Mouse (Mus musculus) skeletal muscle tissue, adult 2 months (tissue): ENCODE measurements at regions not wholly inside any gene's neighbourhood (a gene's known extent, or its start where the extent isn't known, plus 50 kb on each side); places are given as distances from the start of the nearest gene placed in this dataset.

ENCODE experiments used
- DNase-seq: peaks from one replicate; pipeline ENCODE4 v3.0.0-alpha.2; 2012; ENCODE audit warnings: low read depth, low spot score

DNA sequence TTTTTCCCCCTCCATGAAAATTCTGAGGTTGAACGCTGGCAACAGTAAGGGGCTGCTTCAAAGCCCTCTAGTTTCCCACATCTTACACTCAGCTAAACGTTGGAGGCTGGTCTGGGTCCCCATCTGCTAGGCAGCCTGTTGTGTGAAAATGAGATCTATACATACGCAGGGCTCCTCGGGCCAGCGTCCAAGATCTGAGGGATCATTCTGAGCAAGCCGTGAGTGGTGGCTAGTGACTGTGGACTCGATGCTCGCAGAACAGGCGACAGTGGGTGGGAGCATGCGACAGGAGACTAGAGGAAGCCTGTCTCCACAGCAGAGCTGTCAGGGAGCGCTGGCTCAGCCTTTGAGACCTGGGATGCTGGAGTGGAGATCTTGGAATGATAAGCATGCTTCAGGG is 237.3 kb downstream of the Rplp1 start:
- DNase-seq, result no peak

DNA sequence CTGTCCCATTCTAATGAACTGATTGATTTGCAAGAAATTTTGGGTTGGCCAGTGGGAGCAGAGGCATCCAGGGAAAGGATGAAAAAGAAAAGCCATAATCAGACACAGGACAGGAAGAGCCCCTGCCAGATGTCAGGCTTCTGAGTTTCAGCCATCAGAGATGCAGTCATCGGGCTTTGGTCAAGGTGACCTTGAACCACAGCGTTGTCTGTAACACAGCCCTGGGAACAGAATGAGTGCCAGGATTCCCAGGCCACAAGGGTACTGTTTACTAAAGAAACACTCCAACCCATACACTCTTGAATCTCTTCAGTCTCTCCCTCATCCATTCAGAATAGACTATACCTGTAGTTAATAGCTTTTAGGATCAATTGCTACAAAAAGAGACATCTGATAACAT is 239.0 kb downstream of the Rplp1 start:
- DNase-seq, result no peak

DNA sequence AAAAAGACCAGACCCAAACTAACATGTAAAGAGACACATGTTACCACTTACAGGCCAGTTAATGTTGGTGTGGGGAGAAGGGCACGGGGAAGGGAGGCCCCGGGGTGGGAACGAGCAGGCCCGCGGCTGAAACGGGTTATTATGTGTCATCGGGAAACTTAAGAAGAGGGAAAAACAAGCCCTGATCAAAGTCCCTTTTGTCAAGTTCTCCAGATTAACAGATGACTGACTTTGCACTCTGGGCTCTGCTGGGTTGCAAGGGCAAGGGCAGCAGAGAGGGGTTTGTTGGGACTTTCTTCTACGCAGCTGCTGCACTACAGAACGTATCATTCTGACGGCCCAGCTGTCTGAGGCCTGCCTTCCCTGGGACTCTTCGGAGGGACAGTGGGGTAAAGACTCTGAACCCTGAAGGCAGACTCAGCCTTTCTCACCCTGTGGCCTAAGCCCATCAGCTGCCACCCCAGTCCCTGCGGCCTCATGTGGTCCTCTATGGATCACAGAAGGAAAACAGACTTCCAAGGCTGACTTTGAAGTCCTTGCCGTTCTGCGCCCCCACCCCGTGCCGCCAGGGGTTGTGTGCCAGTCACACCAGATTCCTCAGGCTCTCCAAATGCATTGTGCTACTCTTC is 240.7 kb downstream of the Rplp1 start:
- no peak for DNase-seq

DNA sequence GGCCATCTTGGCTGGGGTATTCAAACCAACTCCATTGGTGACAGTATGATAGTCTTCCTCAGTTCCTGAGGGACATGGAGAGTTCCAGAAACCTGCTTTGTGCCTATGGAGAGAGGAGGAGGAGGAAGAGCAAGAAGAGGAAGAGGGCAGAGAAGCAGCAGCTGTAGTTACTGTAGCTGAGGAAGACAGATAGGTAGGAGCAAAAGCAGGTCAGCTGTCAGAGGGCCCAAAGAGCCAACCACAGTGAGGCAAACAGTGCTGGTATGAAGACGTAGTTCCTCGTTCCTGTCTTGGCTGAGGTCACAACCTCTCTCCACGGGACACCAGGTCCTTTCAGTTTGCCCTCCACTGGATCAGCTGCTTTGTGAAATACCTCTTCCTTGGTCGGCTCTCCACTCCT is 243.4 kb downstream of the Rplp1 start:
- DNase-seq, result no peak

DNA sequence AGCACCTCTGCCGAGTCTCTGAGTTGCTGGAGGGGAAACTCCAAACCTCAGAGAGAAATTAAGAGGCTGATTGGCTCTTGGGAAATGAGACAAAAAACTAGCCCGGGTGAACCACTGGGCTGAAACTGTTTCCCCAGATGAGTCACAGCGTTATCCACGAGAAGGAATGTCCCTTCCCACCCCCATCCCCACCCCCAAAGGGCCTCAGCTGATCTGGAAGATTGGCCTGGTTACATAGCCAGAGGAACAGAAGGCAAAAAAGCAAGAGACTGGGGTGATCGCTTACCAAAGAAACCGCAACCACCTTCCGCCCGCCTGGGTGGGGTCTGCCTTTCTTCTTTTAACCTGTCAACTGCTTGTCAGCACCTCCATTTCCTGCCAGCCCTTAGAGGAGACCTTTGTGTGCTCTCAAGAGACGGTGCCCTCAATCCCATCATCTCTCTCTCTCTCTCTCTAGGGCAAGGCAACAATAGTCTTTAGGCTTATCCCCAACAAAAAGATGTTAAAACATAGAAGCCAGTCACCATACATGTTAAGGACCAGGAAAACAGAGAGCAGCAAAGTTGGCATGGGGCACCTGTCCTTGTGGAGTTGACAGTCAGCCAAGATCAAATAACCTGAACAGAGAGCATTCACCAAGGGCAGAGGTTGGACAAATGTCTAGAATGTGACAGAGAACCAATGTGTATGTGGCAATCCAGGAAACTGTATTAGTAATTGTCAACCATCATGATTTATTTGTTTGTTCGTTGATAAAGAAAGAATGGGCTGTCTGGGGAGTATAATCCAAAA is 244.4 kb downstream of the Rplp1 start:
- DNase-seq, result peak; percentile 33

DNA sequence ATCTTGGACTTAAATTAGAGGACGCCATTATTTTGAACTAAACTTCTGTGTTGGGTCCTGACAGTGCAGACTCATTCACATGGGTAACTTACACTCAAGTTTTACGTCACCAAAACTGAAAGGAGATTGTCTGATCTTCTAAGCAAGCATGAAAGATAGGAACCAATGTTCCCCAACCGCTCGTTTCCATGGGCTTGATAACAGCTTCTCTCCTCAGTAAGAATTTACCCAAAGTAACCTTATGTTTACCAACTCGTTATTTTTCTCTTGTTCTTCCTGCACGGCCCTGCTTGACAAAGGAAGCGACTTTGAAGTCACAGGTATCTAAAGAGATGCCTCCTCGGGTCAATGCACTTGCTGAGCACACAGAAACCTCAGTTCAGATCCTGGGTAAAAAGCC is 245.6 kb downstream of the Rplp1 start:
- DNase-seq, result no peak

DNA sequence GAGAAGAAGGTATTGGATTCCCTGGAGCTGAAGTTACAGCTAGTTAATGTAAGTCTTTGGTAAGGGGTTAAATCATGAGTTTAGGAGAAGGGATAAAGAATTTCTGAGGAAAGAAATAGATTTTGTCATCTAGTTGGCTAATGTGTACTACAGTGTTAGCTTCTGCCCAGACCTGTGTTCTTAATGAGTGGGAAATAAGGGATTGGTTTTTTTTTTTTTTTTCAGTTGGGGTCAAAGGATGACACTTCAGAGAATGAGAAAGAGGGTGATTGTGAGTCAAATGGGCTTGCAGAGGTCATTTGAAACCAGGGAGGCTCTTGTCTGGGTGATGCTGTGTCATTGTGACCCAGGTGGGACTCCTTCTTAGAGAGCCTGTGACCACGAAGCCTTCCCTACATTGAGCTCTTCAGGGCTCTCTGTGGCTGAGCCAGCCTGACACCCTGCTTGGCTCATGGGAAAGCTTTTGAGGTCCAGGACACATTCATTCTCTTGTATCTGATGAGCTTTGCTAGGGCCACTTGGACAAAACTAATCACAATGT is 246.1 kb downstream of the Rplp1 start:
- DNase-seq, result no peak

DNA sequence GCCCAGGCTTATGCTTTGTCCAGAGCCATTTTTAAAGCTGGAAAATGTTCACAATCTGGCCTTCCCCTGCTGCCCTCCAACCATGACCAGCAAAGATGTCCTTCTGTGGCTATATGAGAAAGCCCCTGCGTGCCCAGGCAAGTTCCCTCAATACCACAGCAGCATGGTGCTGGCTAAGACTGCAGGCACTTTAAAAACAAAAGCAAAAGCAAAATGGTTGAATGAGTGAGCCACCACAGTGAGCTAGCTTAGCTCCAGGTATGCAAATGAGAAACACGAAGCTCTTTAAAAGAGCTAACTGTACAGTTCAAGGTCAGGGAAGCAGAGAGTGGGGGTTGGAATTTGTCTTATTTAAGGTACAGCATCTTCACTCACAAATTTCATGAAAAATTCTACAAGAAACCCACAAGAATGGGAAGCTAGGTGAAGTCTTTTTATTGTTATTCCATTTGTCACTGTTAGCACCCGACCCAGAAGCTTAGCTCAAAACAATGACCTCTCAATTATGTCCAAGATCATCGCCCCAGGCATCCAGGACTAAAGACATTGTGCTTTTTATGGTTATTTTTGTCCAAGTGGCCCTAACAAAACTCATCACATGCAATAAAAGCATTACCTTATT is 246.8 kb downstream of the Rplp1 start:
- no peak for DNase-seq

DNA sequence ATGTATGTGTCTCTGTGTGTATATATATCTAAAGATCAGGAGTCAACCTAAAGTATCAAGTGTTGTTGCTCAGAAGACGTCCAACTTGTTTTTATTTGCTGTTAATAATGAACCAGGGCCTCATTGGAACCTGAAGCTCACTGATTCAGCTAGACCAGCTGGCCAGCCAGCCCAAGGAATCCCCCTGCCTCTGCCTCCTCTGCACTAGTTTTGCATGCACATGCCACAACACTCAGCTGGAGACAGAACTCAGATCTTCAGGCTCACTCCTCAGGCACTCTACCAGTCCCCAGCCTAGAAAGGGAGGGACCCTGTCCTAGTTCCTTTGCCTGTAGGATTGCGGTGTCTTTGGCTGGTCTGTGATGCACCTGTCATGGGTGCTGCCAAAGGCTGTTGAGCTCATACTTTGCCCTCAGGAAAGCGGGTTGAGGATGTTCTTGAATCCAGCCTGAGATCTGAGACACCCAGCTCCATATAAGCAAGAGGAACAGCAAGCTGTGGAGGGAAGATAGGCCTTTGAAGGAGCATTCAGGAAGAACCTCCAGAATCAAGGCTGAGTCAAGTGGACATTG is 247.5 kb downstream of the Rplp1 start:
- no peak for DNase-seq

DNA sequence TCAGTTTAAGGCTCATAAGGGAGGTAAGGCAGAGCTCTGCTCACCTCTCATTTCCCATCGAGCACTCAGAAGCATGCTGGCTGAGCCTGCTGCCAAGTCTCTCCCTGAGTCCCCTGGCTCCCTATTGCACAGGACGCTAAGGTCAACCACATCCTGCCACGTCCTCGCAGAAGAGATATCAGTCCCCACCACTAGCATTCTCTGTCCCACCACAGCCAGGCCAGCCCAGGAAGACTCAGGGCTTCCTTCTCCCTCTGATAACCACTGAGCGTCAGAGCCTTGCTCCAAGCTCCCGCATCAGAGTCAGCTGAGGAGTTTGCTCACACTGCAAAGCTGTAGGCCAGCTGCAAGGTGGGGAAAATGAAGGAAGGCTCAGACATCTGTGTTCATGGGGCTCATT is 248.2 kb downstream of the Rplp1 start:
- no peak for DNase-seq

DNA sequence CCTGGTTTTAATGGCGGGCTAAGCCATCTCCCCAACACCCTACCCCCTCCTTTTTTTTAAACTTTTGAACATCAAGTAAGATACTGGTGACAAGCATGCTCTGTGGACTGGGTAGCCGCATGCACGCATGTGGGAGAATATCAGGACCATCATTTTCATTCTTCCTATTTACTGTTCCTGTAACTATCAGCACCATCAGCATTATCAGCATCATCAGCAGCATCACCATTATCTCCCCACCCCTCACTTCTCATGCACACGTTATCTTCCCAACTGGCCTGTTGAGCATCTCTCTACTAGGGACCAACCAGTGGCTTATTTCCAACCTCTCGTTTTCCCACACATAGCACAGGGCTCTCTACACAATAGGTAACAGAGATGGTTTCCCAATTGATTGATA is 249.1 kb downstream of the Rplp1 start:
- DNase-seq, result no peak

DNA sequence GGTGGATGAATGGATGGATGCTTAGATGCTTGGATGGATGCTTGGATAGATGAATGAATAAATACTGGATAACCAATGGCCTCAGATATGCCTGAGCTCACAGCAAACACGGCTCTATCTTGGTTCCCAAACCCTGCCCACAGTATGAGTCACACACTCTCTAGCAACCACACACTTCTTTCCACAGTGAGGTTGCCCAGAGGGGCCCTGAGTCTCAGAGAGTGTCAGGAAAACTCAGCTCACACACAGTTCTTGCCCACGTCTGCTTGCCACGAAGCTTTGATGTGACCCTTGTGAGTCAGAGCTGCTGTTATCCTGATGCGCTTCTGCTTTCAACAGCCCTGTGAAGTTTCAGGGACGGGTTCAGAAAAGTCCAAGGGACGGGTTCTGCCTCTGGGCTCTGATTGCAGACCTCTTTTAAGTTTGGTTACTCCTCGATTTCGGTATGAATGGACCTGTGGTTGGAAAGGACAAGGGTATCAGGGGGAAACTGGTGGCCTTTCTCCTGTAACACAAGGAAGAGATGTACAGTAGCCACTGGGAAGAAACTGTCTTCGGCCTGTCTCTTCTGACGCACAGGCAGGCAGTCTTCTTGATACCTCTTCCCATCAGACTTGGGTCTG is 250.2 kb downstream of the Rplp1 start:
- no peak for DNase-seq

DNA sequence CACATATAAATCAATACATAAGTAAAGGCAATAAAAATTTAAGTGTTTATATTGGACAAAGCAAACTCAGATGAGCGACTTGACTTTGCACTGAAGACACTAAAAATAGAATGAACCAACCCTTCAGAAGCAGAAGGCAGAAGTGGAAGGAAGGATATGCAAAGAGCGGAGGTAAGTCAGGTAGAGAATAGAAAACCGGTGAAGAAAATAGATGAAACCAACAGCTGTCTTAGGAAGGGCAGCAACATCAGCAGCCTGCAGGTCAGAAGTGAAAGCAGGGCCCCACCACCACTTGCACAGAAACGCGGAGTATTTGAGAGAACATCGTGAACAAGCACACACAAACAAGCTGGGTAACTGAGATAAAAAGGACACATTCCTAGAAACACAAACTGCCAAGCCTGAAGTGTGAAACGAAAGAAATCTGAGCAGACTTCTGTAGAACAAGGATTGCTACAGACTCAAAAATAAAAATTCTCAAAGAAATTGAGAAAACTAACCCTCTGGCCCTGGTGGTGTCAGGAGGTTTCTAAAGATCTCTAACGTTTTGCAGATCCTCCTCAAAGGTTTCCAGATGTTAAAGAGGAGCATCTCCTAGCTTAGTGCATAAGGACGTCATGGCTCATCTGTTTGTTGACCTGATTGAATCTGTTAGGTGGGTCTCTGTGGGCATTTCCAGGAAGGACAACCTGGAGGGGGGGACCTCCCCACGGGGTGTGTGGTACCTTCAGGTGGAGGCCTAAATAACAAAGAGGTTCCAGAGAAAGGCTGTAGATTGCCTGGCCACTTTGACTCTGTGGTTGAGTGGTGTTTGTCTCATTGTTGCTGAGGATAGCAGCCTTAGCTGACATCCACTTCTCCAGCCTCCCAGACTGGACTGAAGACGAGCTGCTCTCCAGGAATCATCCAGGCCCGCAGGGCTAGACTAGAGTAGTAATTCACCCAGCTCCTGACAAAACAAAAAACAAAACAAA is 252.0 kb downstream of the Rplp1 start:
- no peak for DNase-seq

DNA sequence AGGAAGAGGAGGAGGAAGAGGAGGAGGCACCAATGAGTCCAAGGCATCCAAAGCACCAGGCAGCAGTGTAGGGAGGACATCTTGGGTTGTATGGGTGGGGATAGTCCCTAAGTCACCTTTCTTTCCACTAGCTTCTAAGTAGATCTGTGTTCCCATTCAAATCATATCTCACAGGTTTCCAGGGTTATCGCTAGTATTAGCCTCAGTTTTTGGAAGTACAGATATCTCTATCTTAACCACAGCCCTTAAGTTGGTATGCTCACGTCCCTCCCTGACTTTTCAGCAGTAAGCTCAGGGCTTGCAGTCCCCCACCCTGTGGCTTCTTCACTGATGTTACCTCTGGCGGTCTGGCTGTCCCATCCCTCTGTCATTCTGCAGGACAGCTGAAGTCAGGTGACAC is 254.2 kb downstream of the Rplp1 start:
- no peak for DNase-seq

DNA sequence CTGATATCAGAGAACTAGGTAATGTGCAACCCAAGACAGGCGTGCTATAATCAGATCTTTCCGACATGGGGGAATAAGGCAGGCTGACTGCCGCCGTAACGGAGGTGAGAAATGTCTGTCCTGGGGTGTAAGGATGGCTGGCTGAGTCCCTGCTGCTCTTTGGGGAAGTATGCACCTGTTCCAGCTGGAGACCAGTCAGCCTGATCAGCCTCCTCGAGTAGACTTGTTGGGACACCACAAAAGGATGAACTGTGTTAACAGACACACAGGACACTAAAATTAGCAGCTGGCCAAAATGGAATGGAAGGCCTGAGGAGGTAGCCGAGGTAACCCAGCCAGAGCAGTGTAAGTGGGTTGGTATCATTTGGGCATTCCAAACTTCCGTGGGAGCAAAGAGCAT is 256.3 kb downstream of the Rplp1 start:
- DNase-seq, result no peak

DNA sequence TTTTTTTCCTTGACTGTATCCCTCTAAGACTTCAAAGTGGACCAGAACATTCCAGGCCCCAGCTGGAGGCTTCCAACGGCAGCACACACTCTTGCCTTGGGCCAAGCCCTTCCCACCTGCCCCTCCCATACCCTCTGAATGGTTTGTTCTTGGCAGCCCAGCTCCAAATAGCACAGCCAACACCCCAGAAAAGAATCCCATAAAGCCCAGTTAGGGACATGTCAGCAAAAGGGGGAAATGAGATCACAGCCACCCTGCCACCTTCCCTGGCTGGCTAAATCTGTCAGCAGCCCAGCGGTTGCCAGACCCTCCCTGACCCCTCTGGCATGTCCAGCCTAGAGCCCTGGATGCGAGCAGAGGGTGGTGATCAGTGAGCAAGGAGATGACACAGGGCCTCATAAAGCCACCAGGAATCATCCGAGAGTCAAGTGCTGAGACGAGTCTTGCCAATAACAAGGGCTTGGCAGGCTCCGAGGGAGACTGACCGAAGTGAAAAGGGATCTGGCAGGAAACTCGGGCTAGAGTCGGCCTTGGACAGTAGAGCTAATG is 258.8 kb downstream of the Rplp1 start:
- DNase-seq, result peak; percentile 95

DNA sequence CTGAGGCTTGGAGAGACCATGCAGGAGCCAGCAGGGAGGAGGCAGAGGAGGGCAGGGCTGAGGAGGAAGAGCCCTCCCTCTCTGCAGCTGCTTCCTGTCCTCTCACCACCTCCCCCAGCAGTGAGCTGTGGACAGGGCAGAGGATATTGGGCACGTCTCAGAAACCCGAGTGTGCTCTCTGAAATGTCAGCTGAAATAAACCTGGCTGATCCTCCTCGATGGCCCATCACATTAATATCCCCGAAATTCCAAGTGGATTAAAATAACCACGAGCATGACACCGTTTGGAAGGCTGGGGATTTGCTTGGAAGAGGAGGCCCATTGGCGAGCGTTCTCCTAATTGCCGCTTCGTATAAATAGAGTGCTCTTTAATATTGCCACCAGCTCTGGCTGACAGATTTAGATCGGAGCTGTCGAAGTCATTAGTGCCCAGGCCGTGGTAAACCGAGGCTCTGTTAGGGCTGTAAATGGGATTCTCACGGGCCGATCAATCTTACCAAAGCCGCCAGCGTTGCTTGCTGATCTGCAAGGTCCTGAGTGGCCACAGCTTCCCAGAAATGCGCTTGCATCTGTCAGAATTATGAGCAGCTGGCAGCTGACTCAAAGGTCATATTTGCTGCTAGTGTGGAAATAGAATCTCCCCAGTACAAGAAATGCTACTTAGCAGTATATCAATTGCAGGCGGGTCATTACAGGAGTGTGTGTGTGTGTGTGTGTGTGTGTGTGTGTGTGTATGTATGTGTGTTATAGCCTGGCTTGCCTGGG is 268.5 kb downstream of the Rplp1 start:
- peak; percentile 95 for DNase-seq

DNA sequence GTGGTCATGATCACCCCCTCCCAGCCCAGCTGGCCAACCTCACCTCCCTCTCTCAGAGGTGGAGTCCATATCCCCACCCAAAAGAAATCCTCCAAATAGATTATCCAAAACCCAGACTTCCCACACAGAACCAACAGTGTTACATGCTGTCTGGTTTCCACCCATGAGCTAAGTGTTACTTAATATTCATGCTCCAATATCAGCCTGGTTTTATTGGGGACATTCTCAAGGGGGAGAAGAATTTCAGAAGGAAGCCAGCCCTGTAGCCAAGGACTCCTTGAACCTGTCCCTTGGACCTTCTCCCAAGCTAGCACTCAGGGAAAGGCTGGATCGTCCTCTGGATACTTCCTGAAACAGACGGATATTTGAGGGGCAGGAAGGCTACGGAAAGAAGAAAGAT is 268.6 kb downstream of the Tle3 start:
- DNase-seq, result peak; percentile 52

DNA sequence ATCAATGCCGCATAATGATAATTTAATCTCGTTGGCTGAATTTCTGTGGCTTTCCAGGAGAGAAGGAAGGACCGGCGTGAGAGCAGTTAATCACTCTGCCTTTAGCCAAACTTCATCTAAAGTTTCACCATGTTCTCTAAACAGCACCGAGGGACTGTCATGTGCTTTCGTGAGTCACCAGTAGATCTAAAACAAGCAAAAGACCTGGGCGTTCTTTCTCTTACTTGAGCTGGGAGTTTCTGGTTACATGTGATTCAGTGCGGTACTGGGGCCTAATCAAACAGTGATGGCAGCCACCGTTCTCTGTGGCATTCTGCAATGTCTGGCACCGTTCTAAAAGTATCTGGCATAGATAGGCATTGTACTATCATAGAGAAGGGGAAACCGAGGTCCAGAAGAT is 266.7 kb downstream of the Tle3 start:
- DNase-seq, result peak; percentile 58

DNA sequence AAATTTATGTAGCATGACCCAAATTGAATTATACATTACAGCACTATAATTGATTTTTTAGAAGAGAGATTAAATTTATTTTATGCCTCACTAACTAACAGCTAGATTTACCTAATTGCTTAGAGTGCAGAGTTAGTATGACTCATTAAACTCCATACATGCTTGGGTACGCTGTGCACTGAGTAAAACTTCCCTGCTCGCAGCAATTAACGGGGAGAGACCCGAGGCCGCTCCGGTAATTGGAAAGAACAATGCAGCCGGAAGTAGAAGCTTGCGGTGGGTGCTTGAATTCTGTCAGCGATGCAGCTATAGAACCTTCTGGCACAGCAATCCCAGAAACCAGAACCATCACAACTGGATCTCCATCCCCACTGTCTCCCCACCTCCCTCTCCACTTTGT is 261.8 kb downstream of the Tle3 start:
- DNase-seq, result no peak
